Mouse (Mus musculus): Measurements from ENCODE around the gene Glb1l. TPM values are rescaled to one million over a fixed set of nuclear protein-coding genes. Genes with fewer than 3 reads are reported as not detected.

Glb1l gene
- total and polyA plus RNA-seq, 3 experiments = 2.4 to 10.8 (median 3.6) TPM

- peak overlapping the region; percentile 88 for H3K9ac ChIP-seq (ENCODE audit: insufficient read depth, low read depth)
- in situ Hi-C loops (cut with MboI; ENCODE audit: low pct_ligation_motif_present, low pct_unique_long_range_greater_than_20kb, low sequenced_read_pairs) = no loop called here
- H3K36me3 ChIP-seq (replicated peaks in 1 of 2; ENCODE audit: control insufficient read depth in 1 of 2, insufficient read depth in 1 of 2, low read length in 1 of 2) = peaks cover 36 to 48% of the 10 kb centered on the region in 2 experiments
Measured at GRCm38 (mm10) chr1:75217893-75218226, 7.2 kb upstream of the Glb1l start.

GRCm38 (mm10) chr1:75216797-75217585 is 6.4 kb upstream of the Glb1l start:
- H3K4me2 ChIP-seq (ENCODE audit: insufficient read depth, low read depth, poor library complexity, severe bottlenecking) = peak overlapping the region; percentile 86
- H3K36me3 ChIP-seq (replicated peaks in 1 of 2; ENCODE audit: control insufficient read depth in 1 of 2, insufficient read depth in 1 of 2, low read length in 1 of 2) = peaks cover 45 to 56% of the 10 kb centered on the region in 2 experiments
- peak overlapping the region in 2 of 3 experiments; percentile 88 to 94 for H3K4me3 ChIP-seq (replicated peaks in 1 of 3; ENCODE audit: low read depth in 2 of 3, low read length in 2 of 3, poor library complexity in 1 of 3)
- in situ Hi-C loops (cut with MboI; ENCODE audit: low pct_ligation_motif_present, low pct_unique_long_range_greater_than_20kb, low sequenced_read_pairs) = no loop called here
- H3K79me2 ChIP-seq (replicated peaks; ENCODE audit: control insufficient read depth, extremely low read depth, insufficient read depth, poor library complexity, severe bottlenecking) = peaks cover 35% of the 10 kb centered on the region
- no peaks in the 10 kb centered on the region for H3K27me3 ChIP-seq (replicated peaks)
- dilution Hi-C loops (cut with MboI; ENCODE audit: extremely low pct_ligation_motif_present, extremely low pct_unique_long_range_greater_than_20kb, low sequenced_read_pairs) = no loop called here
- TF ChIP-seq TBP (conservative IDR thresholded peaks at IDR 0.05; ENCODE audit: low read depth, low read length) = no peak
- no peak for TF ChIP-seq POLR2AphosphoS2 (IDR thresholded peaks at IDR 0.05; ENCODE audit: low read depth, low read length)
- TF ChIP-seq RAD21 (IDR thresholded peaks at IDR 0.05; ENCODE audit: low read depth, low read length) = no peak
- peaks cover 2% of the 10 kb centered on the region for H3K9me3 ChIP-seq (replicated peaks; ENCODE audit: low read length)
- 0 out of 2 replicates have a peak overlapping the region, but pooled peaks have one; percentile 88 for H3K9ac ChIP-seq (ENCODE audit: insufficient read depth, low read depth)
- peaks cover 19 to 68% of the 10 kb centered on the region in 2 experiments for H3K4me1 ChIP-seq (ENCODE audit: control insufficient read depth in 1 of 2, insufficient read depth in 2 of 2)
- H3K27ac ChIP-seq (ENCODE audit: insufficient read depth, low read depth) = no peak overlapping the region
- no peak for DNase-seq (ENCODE audit: extremely low read depth)

More at GRCm38 (mm10) chr1:75217893-75218226, 7.2 kb upstream of the Glb1l start:
- Histone ChIP-seq H3K4me2 (ENCODE audit: insufficient read depth, low read depth, poor library complexity, severe bottlenecking) (peak overlapping the region; percentile 86), H3K9me3 (replicated peaks; ENCODE audit: low read length) (peaks cover 2% of the 10 kb centered on the region), H3K27me3 (replicated peaks) (no peaks in the 10 kb centered on the region), H3K27ac (ENCODE audit: insufficient read depth, low read depth) (peak overlapping the region; percentile 63), H3K4me1 (ENCODE audit: control insufficient read depth in 1 of 2, insufficient read depth in 2 of 2) (peaks cover 22 to 65% of the 10 kb centered on the region in 2 experiments), H3K79me2 (replicated peaks; ENCODE audit: control insufficient read depth, extremely low read depth, insufficient read depth, poor library complexity, severe bottlenecking) (peaks cover 35% of the 10 kb centered on the region), H3K4me3 (replicated peaks in 1 of 3; ENCODE audit: low read depth in 2 of 3, low read length in 2 of 3, poor library complexity in 1 of 3) (peak overlapping the region; percentile 74 to 94 (median 88))
- DNase-seq (ENCODE audit: extremely low read depth) = no peak
- TF ChIP-seq MAX (IDR thresholded peaks at IDR 0.05; ENCODE audit: low read length) = 0 out of 2 replicates have a peak, but pooled peaks have one; percentile 3
- TF ChIP-seq TCF12 (IDR thresholded peaks at IDR 0.05; ENCODE audit: low read depth, low read length) = no peak
- dilution Hi-C loops (cut with MboI; ENCODE audit: extremely low pct_ligation_motif_present, extremely low pct_unique_long_range_greater_than_20kb, low sequenced_read_pairs) = no loop called here

GRCm38 (mm10) chr1:75215785-75216184 is 5.2 kb upstream of the Glb1l start:
- dilution Hi-C loops (cut with MboI; ENCODE audit: extremely low pct_ligation_motif_present, extremely low pct_unique_long_range_greater_than_20kb, low sequenced_read_pairs) = no loop called here
- TF ChIP-seq USF1 (IDR thresholded peaks at IDR 0.05; ENCODE audit: low read depth, low read length) (no peak), CHD2 (IDR thresholded peaks at IDR 0.05; ENCODE audit: low read length) (no peak), UBTF (IDR thresholded peaks at IDR 0.05; ENCODE audit: low read depth, low read length) (no peak), CHD1 (IDR thresholded peaks at IDR 0.05; ENCODE audit: low read depth, low read length) (no peak), NELFE (IDR thresholded peaks at IDR 0.05; ENCODE audit: low read depth, low read length) (no peak), ELF1 (IDR thresholded peaks at IDR 0.05; ENCODE audit: low read depth, low read length) (no peak), USF2 (conservative IDR thresholded peaks at IDR 0.05; ENCODE audit: low read depth, low read length) (no peak), NRF1 (IDR thresholded peaks at IDR 0.05; ENCODE audit: low read depth, low read length) (no peak), ZC3H11A (IDR thresholded peaks at IDR 0.05; ENCODE audit: low read depth, low read length) (no peak), BHLHE40 (IDR thresholded peaks at IDR 0.05; ENCODE audit: low read depth, low read length) (no peak), JUN (IDR thresholded peaks at IDR 0.05; ENCODE audit: insufficient read depth, low read depth, low read length) (no peak), MAX (IDR thresholded peaks at IDR 0.05; ENCODE audit: low read length) (no peak), MAZ (IDR thresholded peaks at IDR 0.05; ENCODE audit: low read depth, low read length) (no peak), JUND (conservative IDR thresholded peaks at IDR 0.05; ENCODE audit: low read depth, low read length) (no peak), CTCF (conservative IDR thresholded peaks at IDR 0.05 in 1 of 2, IDR thresholded peaks at IDR 0.05 in 1 of 2; ENCODE audit: low read depth in 2 of 2, low read length in 2 of 2) (no peak), MXI1 (IDR thresholded peaks at IDR 0.05; ENCODE audit: low read depth, low read length) (no peak), PAX5 (IDR thresholded peaks at IDR 0.05; ENCODE audit: low read length) (no peak), MYC (IDR thresholded peaks at IDR 0.05; ENCODE audit: low read depth, low read length) (no peak)
- Histone ChIP-seq H3K27me3 (replicated peaks) (no peaks in the 10 kb centered on the region), H3K9ac (ENCODE audit: insufficient read depth, low read depth) (no peak overlapping the region), H3K4me3 (replicated peaks in 1 of 3; ENCODE audit: low read depth in 2 of 3, low read length in 2 of 3, poor library complexity in 1 of 3) (no peak overlapping the region), H3K9me3 (replicated peaks; ENCODE audit: low read length) (peaks cover 2% of the 10 kb centered on the region), H3K36me3 (replicated peaks in 1 of 2; ENCODE audit: control insufficient read depth in 1 of 2, insufficient read depth in 1 of 2, low read length in 1 of 2) (peaks cover 47 to 61% of the 10 kb centered on the region in 2 experiments), H3K27ac (ENCODE audit: insufficient read depth, low read depth) (no peak overlapping the region), H3K79me2 (replicated peaks; ENCODE audit: control insufficient read depth, extremely low read depth, insufficient read depth, poor library complexity, severe bottlenecking) (peaks cover 47% of the 10 kb centered on the region), H3K4me2 (ENCODE audit: insufficient read depth, low read depth, poor library complexity, severe bottlenecking) (no peak overlapping the region), H3K4me1 (ENCODE audit: control insufficient read depth in 1 of 2, insufficient read depth in 2 of 2) (peaks cover 24 to 70% of the 10 kb centered on the region in 2 experiments)
- in situ Hi-C loops (cut with MboI; ENCODE audit: low pct_ligation_motif_present, low pct_unique_long_range_greater_than_20kb, low sequenced_read_pairs) = no loop called here
- DNase-seq (ENCODE audit: extremely low read depth) = no peak
